Mouse (Mus musculus): ENCODE measurements around the gene Igfl3. TPM values are rescaled to one million over a fixed set of nuclear protein-coding genes. Genes with fewer than 3 reads are reported as not detected.

The Igfl3 gene
- not detected in 2 replicates for total RNA-seq (2017)

- ATAC-seq (ENCODE audit: extremely low read depth, insufficient number of reproducible peaks, low FRiP score, poor library complexity, severe bottlenecking) = no peak
These were observed at the start of gene Igfl3 for GRCm38 (mm10) chr7:18176194-18176593. Gene Igfl3, plus strand, starts transcription at chr7:18176494.

GRCm38 (mm10) chr7:18210938-18211337, 34.6 kb downstream of the Igfl3 start:
- ATAC-seq (ENCODE audit: extremely low read depth, insufficient number of reproducible peaks, low FRiP score, poor library complexity, severe bottlenecking) = no peak

GRCm38 (mm10) chr7:18214699-18215098, 38.4 kb downstream of the Igfl3 start:
- no peak for ATAC-seq (ENCODE audit: extremely low read depth, insufficient number of reproducible peaks, low FRiP score, poor library complexity, severe bottlenecking)

Other genes starting within 250 kb of the Igfl3 start
- not detected in 2 replicates for gene Ceacam11, start 204.4 kb upstream of the Igfl3 start, total RNA-seq (2017)
- gene Ceacam13, start 166.6 kb upstream of the Igfl3 start, total RNA-seq (2017) = not detected in 2 replicates
- not detected in 2 replicates for gene Ceacam12, start 110.6 kb upstream of the Igfl3 start, total RNA-seq (2017)
- gene Mill1, start 68.9 kb downstream of the Igfl3 start, total RNA-seq (2017) = not detected in 2 replicates
- gene Psg18, start 178.5 kb downstream of the Igfl3 start, total RNA-seq (2017) = not detected in 2 replicates

Measured in neutrophil, adult 5-6 weeks (primary cell).